In the genomic region with DNA sequence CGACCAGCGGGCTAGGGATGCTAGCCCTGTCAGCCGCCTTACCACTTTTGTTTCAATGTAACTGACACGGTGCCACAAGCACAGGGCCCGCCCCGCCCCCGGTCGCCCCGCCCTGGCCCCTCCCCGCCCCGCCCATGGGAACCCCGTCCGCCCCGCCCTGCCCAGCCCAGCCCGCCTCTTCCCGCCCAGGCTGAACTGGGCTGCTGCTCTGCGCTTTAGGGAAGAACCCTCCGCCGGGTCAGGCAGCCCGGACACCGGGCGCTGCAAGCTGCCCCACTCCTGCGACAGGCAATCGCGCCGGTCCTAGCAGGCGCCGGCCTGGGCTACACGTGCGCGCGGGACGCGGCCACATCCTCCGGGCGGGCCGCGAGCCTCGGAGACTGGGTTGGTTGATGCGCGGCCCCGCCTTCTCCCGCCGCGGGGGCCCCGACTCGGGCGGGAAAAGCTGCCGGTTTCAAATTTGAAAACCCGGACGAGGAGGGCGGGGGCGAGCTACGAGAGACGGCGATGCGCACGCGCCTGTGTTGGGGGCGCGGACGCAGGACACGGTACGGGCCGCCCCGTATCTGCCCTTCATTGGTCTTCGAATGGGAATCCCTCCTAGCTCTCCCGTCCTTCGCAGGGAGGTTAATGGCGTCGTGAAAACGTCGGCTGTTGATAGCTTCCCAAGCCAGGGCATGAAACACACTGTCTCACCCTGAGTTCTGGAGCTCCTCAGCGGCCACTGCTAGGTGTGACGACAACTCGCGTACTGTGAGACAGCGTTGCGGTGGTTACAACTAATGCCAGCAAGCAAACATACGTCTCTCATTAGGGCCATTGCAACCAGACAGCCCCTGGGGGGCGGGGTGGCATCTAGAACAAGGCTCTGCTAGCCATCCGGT, we compare ENCODE assay signal across 8 mouse cellular contexts. TPM values are rescaled to one million over a fixed set of nuclear protein-coding genes. Genes with fewer than 3 reads are reported as not detected.
DNase-seq lines count a peak whose midpoint lies in the region; ATAC-seq and TF ChIP-seq lines count a peak whose summit lies in the region.

Mxd3 (minus strand) TSS at position 141 of the 884 bp plus-strand sequence.

- H3K4me1 ChIP-seq in limb, embryonic 14.5 days (ENCODE audit: control insufficient read depth, insufficient read depth, low read length), result peaks cover 27% of the 10 kb centered on the region
- H3K4me1 ChIP-seq in midbrain, embryonic 16.5 days (ENCODE audit: control insufficient read depth, insufficient read depth, low read length), result peaks cover 15% of the 10 kb centered on the region
- H3K4me1 ChIP-seq in spleen, adult 2 months (ENCODE audit: control insufficient read depth, insufficient read depth, insufficient read length), result peaks cover 16% of the 10 kb centered on the region; the same call in 1 of the 2 replicates

- no peaks in the 10 kb centered on the region for H3K9me3 ChIP-seq in limb, embryonic 14.5 days (ENCODE audit: control insufficient read depth, low read length)
- no peaks in the 10 kb centered on the region for H3K9me3 ChIP-seq in midbrain, embryonic 16.5 days (replicated peaks; ENCODE audit: control insufficient read depth, low read length, poor library complexity, severe bottlenecking)

- peak within 1 kb of the TSS; percentile 91 for H3K4me2 ChIP-seq in limb, embryonic 14.5 days (replicated peaks; ENCODE audit: low read depth, low read length, severe bottlenecking)
- peak within 1 kb of the TSS; percentile 96 for H3K4me2 ChIP-seq in midbrain, embryonic 16.5 days (ENCODE audit: low read length)

- no peak for TF ChIP-seq POLR2A in limb, embryonic 14.5 days (IDR thresholded peaks at IDR 0.05; ENCODE audit: borderline replicate concordance, extremely low read depth, insufficient read depth, insufficient read length)
- no peak for TF ChIP-seq POLR2A in spleen, adult 2 months (IDR thresholded peaks at IDR 0.05; ENCODE audit: low read depth, low read length)

- no peaks in the 10 kb centered on the region for H3K27me3 ChIP-seq in limb, embryonic 14.5 days (ENCODE audit: control insufficient read depth, insufficient read depth, low read length)
- no peaks in the 10 kb centered on the region for H3K27me3 ChIP-seq in midbrain, embryonic 16.5 days (ENCODE audit: control insufficient read depth, insufficient read depth, low read depth, low read length)
- H3K27me3 ChIP-seq in spleen, adult 2 months (ENCODE audit: control insufficient read depth, insufficient read depth, low read length), result no peaks in the 10 kb centered on the region

- H3K4me3 ChIP-seq in limb, embryonic 14.5 days (replicated peaks; ENCODE audit: low read length), result peak within 1 kb of the TSS; percentile 77
- peak within 1 kb of the TSS; percentile 64 for H3K4me3 ChIP-seq in midbrain, embryonic 16.5 days (ENCODE audit: low read depth, low read length)
- H3K4me3 ChIP-seq in spleen, adult 2 months (ENCODE audit: extremely low read depth, insufficient read depth, insufficient read length), result peak within 1 kb of the TSS; percentile 67

- peak within 1 kb of the TSS; percentile 65 for H3K9ac ChIP-seq in limb, embryonic 14.5 days (ENCODE audit: low read depth, low read length, severe bottlenecking)
- peak within 1 kb of the TSS; percentile 69 for H3K9ac ChIP-seq in midbrain, embryonic 16.5 days (ENCODE audit: low read depth, low read length)

- peak; percentile 90 for ATAC-seq in limb, embryonic 14.5 days (ENCODE audit: low FRiP score, low read depth)
- peak; percentile 78 for ATAC-seq in midbrain, embryonic 16.5 days

- WGBS in limb, embryonic 14.5 days, result 2% methylated on average over 60 of the region's 82 CpGs
- WGBS in midbrain, embryonic 16.5 days, result under 1% methylated on average over 77 of the region's 82 CpGs
- under 1% methylated on average over 79 of the region's 82 CpGs for WGBS in spleen, adult 2 months

- peak within 1 kb of the TSS; percentile 86 for H3K27ac ChIP-seq in limb, embryonic 14.5 days (replicated peaks; ENCODE audit: low read depth, low read length)
- peak within 1 kb of the TSS; percentile 70 for H3K27ac ChIP-seq in midbrain, embryonic 16.5 days (ENCODE audit: low read length)
- H3K27ac ChIP-seq in spleen, adult 2 months (ENCODE audit: insufficient read depth, low read length), result peak within 1 kb of the TSS; percentile 35

- no peak for TF ChIP-seq CTCF in spleen, adult 2 months (IDR thresholded peaks at IDR 0.05; ENCODE audit: extremely low read depth, insufficient read depth, insufficient read length, insufficient replicate concordance)

- peaks cover 13% of the 10 kb centered on the region for H3K36me3 ChIP-seq in limb, embryonic 14.5 days (ENCODE audit: control insufficient read depth, insufficient read depth, low read length)
- peaks cover 12% of the 10 kb centered on the region for H3K36me3 ChIP-seq in midbrain, embryonic 16.5 days (ENCODE audit: control insufficient read depth, insufficient read depth, low read length)
- H3K36me3 ChIP-seq in spleen, adult 2 months (ENCODE audit: control insufficient read depth, insufficient read depth, low read length), result peaks cover 10% of the 10 kb centered on the region

- DNase-seq in 3134 (ENCODE audit: extremely low read depth, insufficient read length, low spot score), result peak; percentile 94
- peak; percentile 70 for DNase-seq in adrenal gland, adult 8-10 months
- peak; percentile 93 for DNase-seq in embryo, embryonic 9.5 days (ENCODE audit: extremely low spot score)
- peak; percentile 99 for DNase-seq in heart, adult 11 months
- DNase-seq in kidney, adult 11 months, result peak; percentile 84
- DNase-seq in limb, embryonic 14.5 days (ENCODE audit: low spot score), result peak; percentile 90
- DNase-seq in spleen, adult 2 months (ENCODE audit: low read depth in 1 of 2, low spot score in 2 of 2), result peak; percentile 61 to 71

RNA-seq across cellular contexts. Expression of gene Mxd3, which starts in this region (rescaled TPM):
- total RNA-seq in adrenal gland, adult 8-10 months (2022), result 1 to 10 TPM in 2 of 4 experiments, under 1 TPM in 2; 0.30 to 1.9 (median 1.1) TPM
- 59.8 and 67.0 TPM in 2 replicates for polyA plus RNA-seq in limb, embryonic 14.5 days (2012; rRNA removed)
- polyA plus RNA-seq in limb, embryonic 14.5 days (2014; fragmentation: Nextera tagmentation; extraction: Ambion mirVana), result 41.4 and 44.1 TPM in 2 replicates
- 6.9 and 7.9 TPM in 2 replicates for polyA plus RNA-seq in midbrain, embryonic 16.5 days (2015; fragmentation: Nextera tagmentation; extraction: Ambion mirVana)
- 14.3 and 18.5 TPM in 2 replicates for polyA plus RNA-seq in spleen, adult 2 months (2012; rRNA removed)

Comparison
In these comparisons a context has a peak if more than half of its experiments do, and no peak if none do; other contexts are left out.
1. Peak in every context shown above with its lines: DNase-seq, ATAC-seq, H3K4me3 ChIP-seq and H3K27ac ChIP-seq.
2. H3K27ac ChIP-seq: peak in every context shown above with its lines; median percentile 86 in limb, embryonic 14.5 days; 70 in midbrain, embryonic 16.5 days; 35 in spleen, adult 2 months.